Mouse (Mus musculus): Measurements from ENCODE around the gene Ngrn.

Ngrn gene

DNA sequence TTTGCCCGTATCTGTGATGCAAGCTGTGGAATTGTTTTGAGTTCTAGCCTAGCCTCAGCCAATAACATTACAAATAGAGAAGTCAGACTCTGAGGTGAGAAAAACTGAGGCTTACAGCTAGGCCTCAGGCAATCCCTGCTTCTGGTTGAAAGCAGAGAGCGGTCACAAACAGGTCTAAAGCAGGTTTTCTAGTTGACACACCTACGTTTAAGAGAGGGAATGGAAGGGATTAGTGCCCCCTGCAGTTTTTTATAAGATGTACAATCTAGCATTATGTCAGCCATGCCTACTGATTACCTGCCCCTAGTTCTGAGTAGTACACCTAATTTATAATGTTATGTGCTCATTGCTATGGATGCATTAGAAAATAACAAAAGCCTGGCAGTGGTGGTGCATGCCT is 46.8 kb downstream of the Ngrn start:
- no peak for DNase-seq (ENCODE audit: low spot score in 2 of 2)

- DNase-seq (ENCODE audit: low spot score in 2 of 2): no peak
These were observed 49.8 kb downstream of the Ngrn start for GRCm38 (mm10) chr7:80310771-80311170.
